ENCODE assay signal across 9 mouse cellular contexts in genomic region chr11:83223367-83223766, GRCm38 (mm10). TPM values are rescaled to one million over a fixed set of nuclear protein-coding genes. Genes with fewer than 3 reads are reported as not detected.
DNase-seq lines count a peak whose midpoint lies in the region; ATAC-seq and TF ChIP-seq lines count a peak whose summit lies in the region.
"Had no signal": no experiment of that assay in that cellular context is flagged by ENCODE, and none has a peak within 500 bp of the region (broad histone marks: within the 10 kb centered on the region; RNA-seq: fewer than 3 reads in every experiment).

No protein-coding gene starts in this region.

- no peak overlapping the region for H3K9ac ChIP-seq in lung, embryonic 14.5 days
- H3K9ac ChIP-seq: limb, embryonic 13.5 days had no signal

- no peaks in the 10 kb centered on the region for H3K9me3 ChIP-seq in lung, embryonic 14.5 days (ENCODE audit: low read depth, low read length)
- H3K9me3 ChIP-seq: limb, embryonic 13.5 days had no signal

- H3K4me2 ChIP-seq in lung, embryonic 14.5 days: peak overlapping the region; percentile 7; the same call in 1 of the 2 replicates
- H3K4me2 ChIP-seq: limb, embryonic 13.5 days had no signal

- H3K27me3 ChIP-seq in lung, embryonic 14.5 days (ENCODE audit: insufficient read depth, low read length): no peaks in the 10 kb centered on the region
- H3K27me3 ChIP-seq: limb, embryonic 13.5 days had no signal

- ATAC-seq in common myeloid progenitor, adult 5-6 weeks (replicated peaks; ENCODE audit: low read depth, poor library complexity, severe bottlenecking): peak; percentile 66
- no peak for ATAC-seq in lung, embryonic 14.5 days (ENCODE audit: insufficient read depth)

- TF ChIP-seq CTCF in lung, embryonic 14.5 days (IDR thresholded peaks at IDR 0.05; ENCODE audit: low read depth): no peak

- WGBS in lung, embryonic 14.5 days: 71% methylated on average over 7 of the region's 7 CpGs

- DNase-seq in gastrocnemius, adult 18-20 months (ENCODE audit: low spot score): peak; percentile 1
- no peak for DNase-seq in gastrocnemius, adult 8-10 months (ENCODE audit: low spot score in 2 of 2)
- DNase-seq in lung, embryonic 14.5 days: peak; percentile 0
- DNase-seq in spleen, postnatal 36 days (ENCODE audit: low spot score in 2 of 2): peak; percentile 72 to 78
- DNase-seq in retina, embryonic 14.5 days (ENCODE audit: low spot score): no peak
- no peak for DNase-seq in Muller cell, postnatal 12 days (ENCODE audit: inconsistent ontology term)
- DNase-seq in adrenal gland, adult 2 months: no peak

- H3K4me3 ChIP-seq in lung, embryonic 14.5 days (ENCODE audit: low read depth, low read length): no peak overlapping the region; the same call in 1 of the 2 replicates
- H3K4me3 ChIP-seq: limb, embryonic 13.5 days had no signal

- no peaks in the 10 kb centered on the region for H3K4me1 ChIP-seq in lung, embryonic 14.5 days (ENCODE audit: insufficient read depth)
- H3K4me1 ChIP-seq: limb, embryonic 13.5 days had no signal

- H3K36me3 ChIP-seq in lung, embryonic 14.5 days (ENCODE audit: insufficient read depth): no peaks in the 10 kb centered on the region
- H3K36me3 ChIP-seq: limb, embryonic 13.5 days had no signal

- H3K27ac ChIP-seq in lung, embryonic 14.5 days (ENCODE audit: low read depth): no peak overlapping the region
- H3K27ac ChIP-seq: limb, embryonic 13.5 days had no signal

RNA-seq across cellular contexts. Expression of gene Slfn3, which starts 32.2 kb away (rescaled TPM):
- total RNA-seq in gastrocnemius, adult 18-20 months (2021): 1 to 10 TPM in 1 of 2 experiments, under 1 TPM in 1; 0.41 to 1.3 TPM
- total RNA-seq in gastrocnemius, adult 8-10 months (2022): under 1 TPM in 3 of 4 experiments, not detected in 1; 0.24 to 0.43 (median 0.34) TPM
- total RNA-seq in common myeloid progenitor, adult 5-6 weeks (2017): 34.7 and 39.6 TPM in 2 replicates
- 1.1 and 1.2 TPM in 2 replicates for polyA plus RNA-seq in lung, embryonic 14.5 days (2014; fragmentation: Nextera tagmentation; extraction: Ambion mirVana)
- total RNA-seq in adrenal gland, adult 2 months (2021): 1 to 10 TPM; 2.7 to 2.8 TPM
- polyA plus RNA-seq in adrenal gland, adult 2 months (2012; rRNA removed): 0.03 and 0.21 TPM in 2 replicates

RNA-seq across cellular contexts. Expression of gene Slfn4, which starts 48.4 kb away (rescaled TPM):
- total RNA-seq in gastrocnemius, adult 18-20 months (2021): under 1 TPM in 1 of 2 experiments, not detected in 1; 0.14 TPM
- under 1 TPM in 1 of 4 experiments, not detected in 3; 0.08 TPM for total RNA-seq in gastrocnemius, adult 8-10 months (2022)
- total RNA-seq in common myeloid progenitor, adult 5-6 weeks (2017): 1.7 and 2.4 TPM in 2 replicates
- 0.08 TPM in 1 of 2 replicates, not detected in the other for polyA plus RNA-seq in lung, embryonic 14.5 days (2014; fragmentation: Nextera tagmentation; extraction: Ambion mirVana)
- total RNA-seq in adrenal gland, adult 2 months (2021): under 1 TPM; 0.17 to 0.23 TPM
- 0.06 TPM in 1 of 2 replicates, not detected in the other for polyA plus RNA-seq in adrenal gland, adult 2 months (2012; rRNA removed)

Comparison
In these comparisons a context has a peak if more than half of its experiments do, and no peak if none do; other contexts are left out.
1. DNase-seq: peak in gastrocnemius, adult 18-20 months (single experiment), lung, embryonic 14.5 days (single experiment) and spleen, postnatal 36 days (2 of 2); none in gastrocnemius, adult 8-10 months (0 of 2), retina, embryonic 14.5 days (single experiment), Muller cell, postnatal 12 days (single experiment) and adrenal gland, adult 2 months (single experiment).